Mouse (Mus musculus): Measurements from ENCODE around the gene Park7.
A peak's percentile ranks its signal among the peaks of the same experiment; 100 is the strongest.

The Park7 gene

DNA sequence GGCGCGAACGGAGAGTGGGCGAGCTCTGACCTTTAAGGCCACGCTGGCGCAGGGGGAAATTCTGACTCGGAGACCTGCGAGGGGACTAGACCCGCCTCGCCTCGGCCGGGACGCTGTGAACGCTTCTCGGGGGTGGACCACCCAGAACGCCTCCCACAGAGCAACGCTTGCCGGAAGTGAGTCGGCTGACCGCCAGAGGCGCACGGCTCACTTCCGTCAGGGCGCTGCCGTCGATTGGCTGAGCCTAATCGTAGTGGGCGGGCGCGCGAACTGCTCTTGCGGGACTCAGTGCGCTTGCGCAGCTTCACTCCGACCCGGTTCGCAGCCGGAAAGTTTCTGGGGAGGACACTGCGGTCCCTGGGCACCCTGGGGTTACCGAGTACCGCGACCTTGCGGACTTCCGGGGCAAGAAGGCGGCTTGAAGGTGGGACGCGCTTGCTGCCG, at the start of gene Park7, which contains the start of gene Tnfrsf9:
Park7 (minus strand) TSS at position 148 of the 444 bp plus-strand sequence.
Tnfrsf9 (plus strand) TSS at position 273 of the 444 bp plus-strand sequence.
- DNase-seq (ENCODE audit: low read depth in 1 of 2, low spot score in 2 of 2): peak; percentile 87 to 89

DNA sequence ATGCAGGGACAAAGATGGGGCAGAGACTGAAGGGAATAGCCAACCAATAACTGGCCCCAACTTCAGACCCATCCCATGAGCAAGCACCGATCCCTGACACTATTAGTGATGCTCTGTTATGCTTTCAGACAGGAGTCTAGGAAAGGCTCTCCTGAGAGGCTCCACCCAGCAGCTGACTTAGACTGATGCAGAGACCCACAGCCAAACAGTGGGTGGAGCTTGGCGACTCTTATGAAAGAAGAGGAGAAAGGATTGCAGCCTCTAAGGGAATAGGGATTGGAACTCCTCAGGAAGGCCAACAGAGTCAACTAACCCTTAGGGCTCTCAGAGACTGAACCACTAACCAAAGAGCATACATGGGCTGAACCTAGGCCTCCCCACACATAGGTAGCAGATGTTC, 49.5 kb upstream of the Park7 start:
- DNase-seq (ENCODE audit: low read depth in 1 of 2, low spot score in 2 of 2): no peak

GRCm38 (mm10) chr4:150962231-150962630, 48.0 kb upstream of the Park7 start:
- DNase-seq (ENCODE audit: low read depth in 1 of 2, low spot score in 2 of 2): no peak

DNA sequence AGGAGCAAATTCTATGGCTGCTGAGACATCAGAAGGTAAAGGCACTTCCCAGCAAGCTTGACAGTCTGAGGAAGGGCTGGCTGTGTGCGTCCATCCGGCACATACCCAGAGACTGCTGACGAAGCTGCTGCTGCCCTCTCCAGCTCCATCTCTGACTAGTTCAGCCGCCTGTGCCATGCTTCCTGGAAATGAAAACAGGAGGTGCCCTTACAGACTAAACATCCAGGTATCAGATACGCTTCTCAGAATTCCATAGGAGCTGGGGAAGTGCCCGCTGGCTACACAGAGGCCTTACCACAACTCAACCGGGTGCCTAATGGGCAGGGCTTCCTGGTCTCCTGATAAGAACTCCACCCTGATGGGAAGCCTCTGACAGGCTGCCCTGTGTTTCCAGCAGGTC, 44.3 kb upstream of the Park7 start:
- no peak for DNase-seq (ENCODE audit: low read depth in 1 of 2, low spot score in 2 of 2)

DNA sequence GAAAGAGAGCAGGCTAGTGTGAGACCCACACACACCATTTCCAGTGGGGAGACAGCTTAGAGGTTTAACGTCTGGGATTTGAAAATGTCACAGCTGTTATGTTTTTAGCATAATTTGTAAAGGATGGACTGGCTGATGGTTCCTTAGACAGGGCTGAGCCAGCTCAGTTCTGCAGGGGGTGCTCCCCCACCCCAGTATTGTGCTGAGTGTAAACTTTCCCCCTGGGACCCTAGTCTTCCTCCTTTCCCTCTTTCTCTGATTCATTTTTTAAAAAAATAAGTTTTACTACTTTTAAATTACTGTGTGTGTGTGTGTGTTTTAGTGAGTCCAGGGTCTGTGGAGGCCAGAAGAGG, 42.8 kb upstream of the Park7 start:
- no peak for DNase-seq (ENCODE audit: low read depth in 1 of 2, low spot score in 2 of 2)

- no peak for DNase-seq (ENCODE audit: low read depth in 1 of 2, low spot score in 2 of 2)
These were observed 42.3 kb upstream of the Park7 start for GRCm38 (mm10) chr4:150956369-150957105.

DNA sequence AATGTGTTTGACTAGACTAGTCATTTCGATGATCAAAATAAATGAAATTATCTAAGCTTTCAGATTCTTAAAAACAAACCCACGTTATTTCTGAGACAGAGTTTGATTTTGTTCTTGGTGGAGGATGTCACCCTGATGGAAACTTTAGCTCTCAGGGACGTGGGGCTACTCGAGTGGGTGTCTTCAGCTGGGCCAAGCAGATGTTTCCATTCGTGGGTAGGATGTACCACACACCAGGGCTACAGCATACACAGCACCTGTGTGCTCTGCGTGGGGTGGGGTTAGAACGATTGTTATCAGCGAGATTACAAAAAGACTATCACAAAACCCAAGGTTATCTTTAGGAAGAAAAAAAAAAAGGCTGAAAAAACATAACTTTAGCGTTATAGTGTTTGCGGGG, 36.7 kb upstream of the Park7 start:
- DNase-seq (ENCODE audit: low read depth in 1 of 2, low spot score in 2 of 2): no peak

GRCm38 (mm10) chr4:150944707-150945106, 30.5 kb upstream of the Park7 start:
- no peak for DNase-seq (ENCODE audit: low read depth in 1 of 2, low spot score in 2 of 2)

DNA sequence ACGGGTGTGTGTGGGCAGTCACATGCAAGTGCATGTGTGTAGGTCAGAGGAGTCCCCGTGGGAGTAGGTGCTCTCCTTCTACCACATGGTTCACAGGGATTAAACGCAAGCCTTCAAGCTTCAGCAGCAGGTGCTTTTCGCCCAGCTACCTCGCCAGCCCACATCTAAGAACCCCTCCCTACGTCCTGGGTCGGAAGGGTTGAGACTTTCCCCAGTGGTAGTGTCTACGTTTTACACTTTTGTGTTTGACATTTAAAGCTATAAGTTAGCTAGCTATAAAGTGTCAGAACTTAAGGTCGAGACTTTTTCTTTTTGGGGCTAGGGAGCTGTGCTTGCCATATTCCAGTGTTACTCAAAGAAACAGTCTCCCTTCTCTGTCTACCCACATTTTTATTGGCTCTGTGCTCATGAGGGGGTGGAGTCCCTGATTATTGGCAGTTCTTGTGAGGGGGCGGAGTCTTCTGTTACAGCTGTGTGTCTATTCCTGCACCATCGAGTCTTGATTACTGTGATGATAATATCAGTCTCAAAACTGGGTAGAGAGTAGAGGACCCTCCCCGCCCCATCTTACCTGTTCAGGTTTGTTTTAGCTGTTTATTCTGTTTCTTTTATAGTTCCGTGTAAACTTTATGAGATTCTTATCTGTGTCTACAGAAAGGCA, 25.9 kb upstream of the Park7 start:
- no peak for DNase-seq (ENCODE audit: low read depth in 1 of 2, low spot score in 2 of 2)

GRCm38 (mm10) chr4:150938063-150938452, 23.8 kb upstream of the Park7 start:
- DNase-seq (ENCODE audit: low read depth in 1 of 2, low spot score in 2 of 2): no peak

GRCm38 (mm10) chr4:150937293-150938062, 23.2 kb upstream of the Park7 start:
- DNase-seq (ENCODE audit: low read depth in 1 of 2, low spot score in 2 of 2): no peak

DNA sequence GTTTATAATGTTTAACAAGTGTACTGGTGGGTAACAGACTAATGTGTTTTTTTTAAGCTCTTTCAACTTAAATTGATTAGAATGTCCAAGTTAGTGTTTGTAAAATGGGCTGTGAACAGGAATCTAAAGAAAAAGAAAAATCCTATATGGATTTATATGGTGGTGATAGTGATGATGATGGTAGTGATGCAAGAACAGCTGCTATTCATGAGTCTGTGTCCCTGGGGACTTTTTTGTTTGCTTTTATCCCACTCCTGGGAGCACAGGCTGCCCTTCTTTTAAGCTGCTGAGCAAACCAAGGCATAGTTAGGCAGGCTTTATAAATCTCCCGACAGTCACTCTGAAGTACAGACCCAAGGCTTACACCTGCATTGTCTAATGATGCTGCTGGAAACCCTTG, 19.3 kb upstream of the Park7 start:
- DNase-seq (ENCODE audit: low read depth in 1 of 2, low spot score in 2 of 2): no peak

DNA sequence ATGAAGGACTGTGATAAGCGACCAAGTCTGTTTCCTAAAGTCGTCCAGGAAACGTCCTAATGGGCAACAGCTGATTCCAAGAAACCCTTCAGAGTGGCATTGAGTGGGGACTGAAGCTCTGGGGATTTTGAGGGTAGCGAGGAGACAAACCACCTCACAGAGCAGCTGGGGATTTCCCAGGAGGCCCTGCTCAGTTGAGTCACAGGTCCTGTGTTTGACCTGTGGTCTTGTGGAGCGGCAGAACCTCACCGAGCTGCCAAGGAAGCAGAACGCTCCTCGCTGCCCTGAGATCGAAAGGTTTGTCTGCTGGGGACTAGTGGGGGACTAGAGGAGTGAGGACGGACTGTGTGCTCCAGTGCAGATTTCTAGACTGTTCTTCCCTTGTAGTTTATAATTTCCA, 13.6 kb upstream of the Park7 start:
- no peak for DNase-seq (ENCODE audit: low read depth in 1 of 2, low spot score in 2 of 2)

GRCm38 (mm10) chr4:150926924-150927705, 12.9 kb upstream of the Park7 start:
- DNase-seq (ENCODE audit: low read depth in 1 of 2, low spot score in 2 of 2): no peak

- DNase-seq (ENCODE audit: low read depth in 1 of 2, low spot score in 2 of 2): no peak
These were observed 11.7 kb upstream of the Park7 start for GRCm38 (mm10) chr4:150925923-150926322.

GRCm38 (mm10) chr4:150924936-150925335, 10.7 kb upstream of the Park7 start:
- no peak for DNase-seq (ENCODE audit: low read depth in 1 of 2, low spot score in 2 of 2)

- DNase-seq (ENCODE audit: low read depth in 1 of 2, low spot score in 2 of 2): no peak
These were observed 10.1 kb upstream of the Park7 start for GRCm38 (mm10) chr4:150924308-150924707.

GRCm38 (mm10) chr4:150921206-150921605, 7.0 kb upstream of the Park7 start:
- DNase-seq (ENCODE audit: low read depth in 1 of 2, low spot score in 2 of 2): no peak

DNA sequence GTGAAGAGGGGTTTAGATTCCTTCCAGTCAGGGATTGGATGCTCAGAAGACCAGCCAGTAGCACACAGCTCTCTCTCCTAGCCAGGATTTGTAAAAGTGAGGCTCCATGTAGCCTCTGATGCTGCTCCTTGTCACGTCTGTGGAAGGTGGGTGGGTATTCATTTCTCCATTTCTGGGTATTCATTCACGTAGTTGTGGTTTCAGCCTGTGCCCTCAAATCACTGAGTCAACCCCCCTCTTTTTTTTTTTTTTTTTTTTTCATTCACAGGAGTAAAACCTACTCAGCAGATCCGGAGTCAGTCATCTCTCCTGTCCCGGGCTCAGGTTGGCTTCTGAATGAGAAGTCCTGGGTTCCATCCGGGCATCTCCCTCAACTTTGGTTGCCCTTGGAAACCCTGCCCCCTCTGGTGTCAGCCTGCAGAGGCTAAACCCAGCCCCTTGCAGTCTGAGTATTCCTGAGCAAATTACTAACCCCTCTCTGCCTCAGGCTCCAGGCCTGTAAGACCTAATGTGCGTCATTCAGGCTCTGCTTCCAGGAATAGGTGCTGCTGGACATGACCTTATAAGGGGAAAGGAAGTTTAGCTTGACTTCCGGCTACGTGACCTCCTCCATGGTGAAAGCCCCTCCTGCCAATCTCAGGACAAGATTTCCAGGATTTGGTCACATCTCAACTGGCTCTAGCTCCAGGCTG, 3.2 kb upstream of the Park7 start:
- no peak for DNase-seq (ENCODE audit: low read depth in 1 of 2, low spot score in 2 of 2)

DNA sequence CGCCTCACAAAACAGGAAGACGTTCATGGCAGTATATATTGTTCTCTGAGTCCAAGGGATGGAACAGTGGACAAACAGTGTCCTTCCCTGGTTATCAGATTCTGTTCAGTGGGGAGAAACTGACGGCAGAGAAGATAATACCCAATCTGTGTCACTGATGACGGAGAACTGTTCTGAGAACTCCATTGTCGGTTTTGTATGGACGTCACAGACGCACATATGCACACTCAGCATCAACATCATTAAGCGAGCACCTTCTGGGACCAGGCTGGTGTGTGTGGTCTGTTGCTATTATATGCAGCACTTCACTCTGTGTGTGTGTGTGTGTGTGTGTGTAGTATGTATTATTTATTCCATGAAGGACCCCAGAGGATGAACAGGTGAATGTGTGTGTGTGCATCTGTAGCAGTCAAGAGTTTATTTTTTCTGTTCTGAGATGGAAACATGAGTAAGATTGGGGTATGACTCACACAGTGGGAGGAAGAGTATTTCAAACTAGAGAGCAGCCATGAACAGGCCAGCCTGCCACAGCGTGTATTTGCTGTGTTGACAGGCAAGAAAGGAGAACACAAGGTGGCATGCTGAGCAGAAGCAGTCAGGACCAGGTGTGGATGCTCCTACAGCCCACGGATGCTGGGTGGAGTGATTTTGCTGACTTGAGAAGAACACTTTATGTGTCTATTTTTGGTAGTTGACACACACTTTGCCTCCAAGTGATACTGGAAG, 1.1 kb upstream of the Park7 start:
- no peak for DNase-seq (ENCODE audit: low read depth in 1 of 2, low spot score in 2 of 2)
